Mouse (Mus musculus): Measurements from ENCODE around the gene Angptl2. TPM values are rescaled to one million over a fixed set of nuclear protein-coding genes. Genes with fewer than 3 reads are reported as not detected.
"Not testable (repeated sequence)": the region's sequence is repeated elsewhere in the genome, so short reads cannot be mapped to it uniquely, and the experiment has no call there.

Angptl2 gene
- polyA plus RNA-seq, 1 experiment from 2014 or later = 40.9 TPM

- Histone ChIP-seq H3K27ac (peak overlapping the region; percentile 81), H3K4me3 (replicated peaks) (no peak overlapping the region), H3K9ac (0 out of 2 replicates have a peak overlapping the region, but pooled peaks have one; percentile 17), H3K36me3 (no peaks in the 10 kb centered on the region), H3K27me3 (no peaks in the 10 kb centered on the region), H3K4me1 (peaks cover 56% of the 10 kb centered on the region), H3K4me2 (no peak overlapping the region), H3K9me3 (replicated peaks) (no peaks in the 10 kb centered on the region)
- peak; percentile 79 for ATAC-seq (replicated peaks; ENCODE audit: low FRiP score)
- 19% methylated on average over 4 of the region's 4 CpGs for WGBS
Measured at GRCm38 (mm10) chr2:33207069-33207468, 8.8 kb upstream of the Angptl2 start.

GRCm38 (mm10) chr2:33208134-33208533 lies 7.7 kb upstream of the Angptl2 start:
- Histone ChIP-seq H3K9me3 (replicated peaks) (no peaks in the 10 kb centered on the region), H3K4me2 (no peak overlapping the region), H3K4me3 (replicated peaks) (no peak overlapping the region), H3K9ac (no peak overlapping the region), H3K27me3 (no peaks in the 10 kb centered on the region), H3K36me3 (no peaks in the 10 kb centered on the region), H3K27ac (0 out of 2 replicates have a peak overlapping the region, but pooled peaks have one; percentile 81), H3K4me1 (peaks cover 54% of the 10 kb centered on the region)
- 76% methylated on average over 5 of the region's 5 CpGs for WGBS
- no peak for ATAC-seq (replicated peaks; ENCODE audit: low FRiP score)

DNA sequence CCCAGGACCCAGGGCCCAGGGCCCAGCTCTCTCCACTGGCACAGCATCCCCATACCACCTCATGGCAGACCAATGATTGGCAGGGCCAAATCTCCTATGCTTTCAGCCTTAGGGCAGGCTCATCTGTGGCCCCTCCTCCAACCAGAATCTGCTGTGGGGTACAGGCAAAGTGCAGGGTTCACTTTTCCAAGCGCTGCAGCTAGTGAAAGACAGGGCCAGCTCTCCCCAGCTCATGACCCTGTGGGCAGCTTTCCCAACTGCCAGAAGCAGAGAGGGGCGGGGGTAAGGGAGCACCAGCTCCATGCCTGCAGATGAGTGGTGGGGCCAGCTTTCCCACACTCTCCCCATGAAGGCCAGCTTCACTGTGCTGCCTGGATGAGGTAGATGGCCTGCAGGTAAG lies 5.0 kb upstream of the Angptl2 start:
- Histone ChIP-seq H3K4me3 (replicated peaks) (no peak overlapping the region), H3K27me3 (no peaks in the 10 kb centered on the region), H3K9me3 (replicated peaks) (no peaks in the 10 kb centered on the region), H3K4me2 (no peak overlapping the region), H3K27ac (no peak overlapping the region), H3K9ac (no peak overlapping the region), H3K4me1 (peaks cover 46% of the 10 kb centered on the region), H3K36me3 (no peaks in the 10 kb centered on the region)
- WGBS = 68% methylated on average over 2 of the region's 2 CpGs
- ATAC-seq (replicated peaks; ENCODE audit: low FRiP score) = no peak

DNA sequence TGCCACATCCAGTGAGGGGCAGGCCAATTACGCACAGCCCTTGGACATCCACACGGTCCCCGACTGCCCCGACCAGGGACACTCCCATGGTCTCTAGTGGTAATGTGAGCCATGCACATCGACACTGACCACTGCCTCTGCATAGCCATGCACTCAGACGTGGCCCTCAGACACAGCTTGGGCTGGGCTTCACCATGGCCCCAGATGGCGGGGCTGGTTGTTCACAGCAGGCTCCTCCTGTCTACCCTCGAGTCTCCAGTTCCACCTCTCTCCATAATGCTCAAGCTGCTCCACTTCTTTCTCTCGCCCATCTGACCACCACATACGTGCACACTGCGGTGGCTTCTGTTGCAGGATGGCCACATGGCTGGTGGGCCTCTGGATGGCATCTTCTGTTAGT lies 4.6 kb upstream of the Angptl2 start:
- H3K4me3 ChIP-seq (replicated peaks); H3K9me3 ChIP-seq (replicated peaks); H3K27ac ChIP-seq; H3K9ac ChIP-seq; H3K36me3 ChIP-seq; ATAC-seq (replicated peaks; ENCODE audit: low FRiP score); H3K4me2 ChIP-seq; H3K27me3 ChIP-seq: not testable (repeated sequence)
- H3K4me1 ChIP-seq = peaks cover 46% of the 10 kb centered on the region
- 61% methylated on average over 11 of the region's 11 CpGs for WGBS

DNA sequence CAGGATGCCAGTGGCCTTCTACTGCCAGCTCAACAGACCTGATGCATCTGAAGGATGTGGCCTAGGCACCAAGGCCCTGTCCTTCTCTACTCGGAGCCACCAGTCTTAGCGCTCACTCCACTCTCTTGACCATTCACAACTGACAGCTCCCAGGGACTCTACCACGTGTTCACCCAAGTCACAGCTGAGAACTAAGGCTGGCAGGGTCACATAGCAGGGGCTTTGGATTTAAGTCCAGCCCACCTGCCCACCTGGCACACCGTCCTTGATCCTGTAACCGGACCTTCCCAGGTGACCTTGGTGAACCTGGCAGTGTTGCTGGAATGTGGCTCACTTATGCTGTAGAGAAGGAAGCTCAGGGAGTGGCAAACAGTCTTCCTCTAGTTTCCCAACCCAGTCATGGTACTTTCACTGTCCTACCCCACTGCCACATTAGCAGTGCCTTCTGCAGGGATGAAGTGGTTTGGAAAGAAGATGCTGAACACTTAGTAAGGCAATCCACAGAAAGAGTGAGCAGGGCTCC lies 631 bp upstream of the Angptl2 start:
- WGBS = 45% methylated on average over 5 of the region's 5 CpGs
- peak overlapping the region; percentile 88 for H3K4me2 ChIP-seq
- peak overlapping the region; percentile 46; the same call in 1 of the 2 replicates for H3K9ac ChIP-seq
- H3K36me3 ChIP-seq = no peaks in the 10 kb centered on the region
- peak overlapping the region; percentile 60 for H3K4me3 ChIP-seq (replicated peaks)
- H3K4me1 ChIP-seq = peaks cover 62% of the 10 kb centered on the region
- no peaks in the 10 kb centered on the region for H3K27me3 ChIP-seq
- H3K9me3 ChIP-seq (replicated peaks) = no peaks in the 10 kb centered on the region
- ATAC-seq (replicated peaks; ENCODE audit: low FRiP score) = no peak; the same call in 1 of the 2 replicates
- H3K27ac ChIP-seq = peak overlapping the region; percentile 95

GRCm38 (mm10) chr2:33216645-33217424 lies 966 bp downstream of the Angptl2 start:
- H3K36me3 ChIP-seq = no peaks in the 10 kb centered on the region
- H3K9ac ChIP-seq = peak overlapping the region; percentile 68
- 9% methylated on average over 18 of the region's 18 CpGs for WGBS
- no peaks in the 10 kb centered on the region for H3K27me3 ChIP-seq
- H3K4me2 ChIP-seq = peak overlapping the region; percentile 88
- peaks cover 70% of the 10 kb centered on the region for H3K4me1 ChIP-seq
- ATAC-seq (replicated peaks; ENCODE audit: low FRiP score) = 0 out of 2 replicates have a peak, but pooled peaks have one; percentile 10
- H3K9me3 ChIP-seq (replicated peaks) = no peaks in the 10 kb centered on the region
- H3K27ac ChIP-seq = peak overlapping the region; percentile 95
- H3K4me3 ChIP-seq (replicated peaks) = peak overlapping the region; percentile 60

DNA sequence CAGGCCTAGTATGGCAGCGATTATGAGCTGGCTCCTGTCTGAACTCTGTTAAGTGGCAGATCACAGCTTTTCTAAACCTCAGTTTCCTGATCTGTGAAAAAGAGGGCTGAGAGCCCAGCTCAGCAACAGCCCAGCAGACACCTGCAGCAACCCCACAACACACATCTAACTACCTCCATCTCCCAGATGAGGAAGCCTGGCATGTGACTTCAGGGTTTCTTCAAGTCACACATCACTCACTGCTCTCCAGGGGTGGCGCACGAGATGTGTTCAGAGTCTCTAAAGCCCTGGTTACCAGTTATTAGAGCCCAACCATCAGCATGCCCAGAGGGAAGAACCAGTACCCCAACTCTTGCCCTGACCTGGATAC lies 1.5 kb downstream of the Angptl2 start:
- H3K4me3 ChIP-seq (replicated peaks) = peak overlapping the region; percentile 60
- H3K4me2 ChIP-seq = peak overlapping the region; percentile 88
- no peaks in the 10 kb centered on the region for H3K9me3 ChIP-seq (replicated peaks)
- peak overlapping the region; percentile 95; the same call in 1 of the 2 replicates for H3K27ac ChIP-seq
- no peak for ATAC-seq (replicated peaks; ENCODE audit: low FRiP score)
- peaks cover 75% of the 10 kb centered on the region for H3K4me1 ChIP-seq
- WGBS = 47% methylated on average over 3 of the region's 3 CpGs
- peak overlapping the region; percentile 68; the same call in 1 of the 2 replicates for H3K9ac ChIP-seq
- H3K36me3 ChIP-seq = no peaks in the 10 kb centered on the region
- H3K27me3 ChIP-seq = no peaks in the 10 kb centered on the region

DNA sequence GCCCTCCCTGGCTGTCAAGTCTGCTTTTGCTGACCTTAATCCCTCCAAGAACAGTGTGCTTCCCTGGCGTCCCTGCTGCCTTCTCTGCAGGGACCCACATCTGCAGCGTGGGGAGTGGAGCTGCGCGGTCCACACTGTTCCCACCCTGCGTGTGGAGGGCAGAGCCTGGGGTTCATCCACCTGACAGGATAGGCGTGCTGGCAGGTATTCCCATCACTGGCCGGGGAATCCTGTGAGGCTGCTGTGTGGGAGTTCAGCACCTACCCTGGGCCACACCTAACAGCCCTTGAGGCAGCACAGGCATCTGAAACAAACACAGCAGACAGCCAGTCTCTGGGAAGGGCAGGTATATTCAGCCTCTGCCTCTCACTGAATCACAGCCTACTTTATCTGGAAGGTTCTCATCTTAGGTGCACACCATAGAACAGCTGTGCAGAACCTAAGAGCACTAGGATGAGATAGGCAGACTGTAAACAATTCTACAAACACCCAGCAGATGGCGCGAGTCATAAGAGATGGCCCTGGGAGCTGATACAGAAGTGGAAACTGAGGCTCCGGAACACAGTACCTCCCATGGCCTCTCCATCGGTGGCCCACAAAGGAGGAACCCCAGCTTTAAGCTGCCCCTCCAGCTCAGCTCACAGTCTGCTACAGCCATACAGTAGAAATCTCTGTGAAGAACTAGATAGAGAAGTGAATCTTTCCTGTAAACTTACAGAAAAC lies 3.2 kb downstream of the Angptl2 start:
- no peak overlapping the region for H3K4me3 ChIP-seq (replicated peaks)
- no peak overlapping the region for H3K9ac ChIP-seq
- H3K4me2 ChIP-seq = no peak overlapping the region
- no peaks in the 10 kb centered on the region for H3K9me3 ChIP-seq (replicated peaks)
- no peaks in the 10 kb centered on the region for H3K27me3 ChIP-seq
- H3K4me1 ChIP-seq = peaks cover 91% of the 10 kb centered on the region
- no peaks in the 10 kb centered on the region for H3K36me3 ChIP-seq
- no peak overlapping the region for H3K27ac ChIP-seq
- 69% methylated on average over 11 of the region's 11 CpGs for WGBS
- ATAC-seq (replicated peaks; ENCODE audit: low FRiP score) = no peak

- Histone ChIP-seq H3K36me3 (no peaks in the 10 kb centered on the region), H3K4me3 (replicated peaks) (no peak overlapping the region), H3K4me2 (no peak overlapping the region), H3K27ac (no peak overlapping the region), H3K27me3 (no peaks in the 10 kb centered on the region), H3K9ac (no peak overlapping the region), H3K9me3 (replicated peaks) (no peaks in the 10 kb centered on the region), H3K4me1 (peaks cover 94% of the 10 kb centered on the region)
- WGBS = 81% methylated on average over 4 of the region's 4 CpGs
- no peak for ATAC-seq (replicated peaks; ENCODE audit: low FRiP score)
Measured at GRCm38 (mm10) chr2:33219637-33220036, 3.8 kb downstream of the Angptl2 start.

- H3K4me1 ChIP-seq = peaks cover 88% of the 10 kb centered on the region
- H3K36me3 ChIP-seq = 0 out of 2 replicates have a peak, but pooled peaks cover 3% of the 10 kb centered on the region
- no peak overlapping the region for H3K9ac ChIP-seq
- H3K27me3 ChIP-seq = no peaks in the 10 kb centered on the region
- H3K9me3 ChIP-seq (replicated peaks) = no peaks in the 10 kb centered on the region
- no peak overlapping the region for H3K4me2 ChIP-seq
- no peak for ATAC-seq (replicated peaks; ENCODE audit: low FRiP score)
- H3K27ac ChIP-seq = no peak overlapping the region; the same call in 1 of the 2 replicates
- 75% methylated on average over 6 of the region's 6 CpGs for WGBS
- no peak overlapping the region for H3K4me3 ChIP-seq (replicated peaks)
Measured at GRCm38 (mm10) chr2:33220246-33220645, 4.4 kb downstream of the Angptl2 start.

DNA sequence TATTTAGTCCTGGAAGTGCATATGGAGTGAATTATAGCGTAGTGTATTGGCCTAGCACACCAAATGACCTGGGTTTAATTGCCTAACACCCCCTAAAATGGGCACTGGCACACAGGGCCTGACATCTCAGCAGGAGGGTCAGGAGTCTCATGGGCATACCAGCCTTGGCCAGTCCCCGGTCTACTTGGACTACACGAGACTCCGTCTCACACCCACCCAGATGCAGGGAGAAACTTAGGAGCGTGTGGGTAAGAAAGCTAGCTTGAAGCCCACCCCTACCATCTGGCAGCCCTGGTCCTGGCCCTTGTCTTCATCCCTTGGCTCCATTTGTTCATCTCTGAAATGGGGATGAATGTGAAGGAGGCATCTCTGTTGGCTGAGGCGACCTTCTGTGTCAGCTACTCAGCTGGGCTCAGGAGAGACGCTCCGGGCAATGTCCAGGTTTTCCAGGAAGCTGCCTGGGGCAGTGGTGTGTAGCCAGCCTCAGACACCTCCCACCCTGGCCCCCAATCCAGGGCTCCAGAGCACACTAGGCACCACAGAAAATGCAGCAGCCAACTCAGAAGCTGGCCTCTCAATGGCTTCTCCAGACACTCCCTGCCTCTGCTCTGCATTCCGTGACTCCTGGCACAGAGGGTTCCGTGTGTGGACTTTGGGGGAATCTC lies 4.9 kb downstream of the Angptl2 start:
- Histone ChIP-seq H3K4me2 (no peak overlapping the region), H3K27ac (peak overlapping the region; percentile 65), H3K4me3 (replicated peaks) (no peak overlapping the region), H3K9ac (no peak overlapping the region), H3K4me1 (peaks cover 83% of the 10 kb centered on the region), H3K9me3 (replicated peaks) (no peaks in the 10 kb centered on the region), H3K27me3 (no peaks in the 10 kb centered on the region), H3K36me3 (0 out of 2 replicates have a peak, but pooled peaks cover 3% of the 10 kb centered on the region)
- ATAC-seq (replicated peaks; ENCODE audit: low FRiP score) = 0 out of 2 replicates have a peak, but pooled peaks have one; percentile 34
- WGBS = 78% methylated on average over 10 of the region's 10 CpGs

Measured in kidney, embryonic 15.5 days (tissue).